ENCODE assay signal across 26 mouse cellular contexts in genomic region chr3:146687121-146687725, GRCm38 (mm10). TPM values are rescaled to one million over a fixed set of nuclear protein-coding genes. Genes with fewer than 3 reads are reported as not detected.
DNase-seq lines count a peak whose midpoint lies in the region; ATAC-seq lines count a peak whose summit lies in the region.
"Had no signal": no experiment of that assay in that cellular context is flagged by ENCODE, and none has a peak within 500 bp of the region (broad histone marks: within the 10 kb centered on the region; RNA-seq: fewer than 3 reads in every experiment).

No protein-coding gene starts in this region.

- 46% methylated on average over 4 of the region's 4 CpGs for WGBS in heart, embryonic 12.5 days
- WGBS in heart, embryonic 11.5 days (ENCODE audit: insufficient replicate concordance), result 52% methylated on average over 4 of the region's 4 CpGs
- 32% methylated on average over 4 of the region's 4 CpGs for WGBS in heart, embryonic 16.5 days
- 87% methylated on average over 4 of the region's 4 CpGs for WGBS in hindbrain, embryonic 12.5 days

- no peak overlapping the region for H3K4me3 ChIP-seq in heart, embryonic 12.5 days
- H3K4me3 ChIP-seq in heart, embryonic 11.5 days (ENCODE audit: low read depth, low read length), result no peak overlapping the region
- no peak overlapping the region for H3K4me3 ChIP-seq in heart, embryonic 16.5 days (ENCODE audit: low read length)
- H3K4me3 ChIP-seq in hindbrain, embryonic 12.5 days, result no peak overlapping the region
- H3K4me3 ChIP-seq: embryonic facial prominence, embryonic 12.5 days; forebrain, embryonic 15.5 days; kidney, embryonic 15.5 days had no signal

- no peaks in the 10 kb centered on the region for H3K27me3 ChIP-seq in heart, embryonic 12.5 days (replicated peaks)
- H3K27me3 ChIP-seq in heart, embryonic 11.5 days (ENCODE audit: control insufficient read depth, insufficient read depth, low read length), result no peaks in the 10 kb centered on the region
- no peaks in the 10 kb centered on the region for H3K27me3 ChIP-seq in heart, embryonic 16.5 days (ENCODE audit: control insufficient read depth, insufficient read depth, low read length)
- peaks cover 14% of the 10 kb centered on the region for H3K27me3 ChIP-seq in hindbrain, embryonic 12.5 days
- H3K27me3 ChIP-seq: embryonic facial prominence, embryonic 12.5 days; forebrain, embryonic 15.5 days had no signal

- no peak for DNase-seq in heart, postnatal 4 days
- peak; percentile 53 for DNase-seq in 416B (ENCODE audit: low read depth)
- DNase-seq in brain, adult 2 months (ENCODE audit: low read depth, low spot score), result peak; percentile 69
- DNase-seq: adrenal gland, adult 8-10 months; adrenal gland, postnatal 36 days; B cell, adult 2 months; cerebellum, adult 11 months; cerebellum, adult 8-10 months; gastrocnemius, postnatal 14 days; kidney, adult 2 months had no signal

- H3K36me3 ChIP-seq in heart, embryonic 12.5 days, result no peaks in the 10 kb centered on the region
- H3K36me3 ChIP-seq in heart, embryonic 11.5 days (ENCODE audit: control insufficient read depth, insufficient read depth, low read length), result no peaks in the 10 kb centered on the region
- H3K36me3 ChIP-seq in heart, embryonic 16.5 days (ENCODE audit: control insufficient read depth, insufficient read depth), result no peaks in the 10 kb centered on the region
- H3K36me3 ChIP-seq in hindbrain, embryonic 12.5 days, result no peaks in the 10 kb centered on the region
- H3K36me3 ChIP-seq: embryonic facial prominence, embryonic 12.5 days; forebrain, embryonic 15.5 days; kidney, embryonic 15.5 days had no signal

- peaks cover 49% of the 10 kb centered on the region for H3K4me1 ChIP-seq in heart, embryonic 12.5 days (replicated peaks)
- peaks cover 24% of the 10 kb centered on the region for H3K4me1 ChIP-seq in heart, embryonic 11.5 days (ENCODE audit: control insufficient read depth, insufficient read depth, low read length)
- peaks cover 35% of the 10 kb centered on the region for H3K4me1 ChIP-seq in heart, embryonic 16.5 days (ENCODE audit: control insufficient read depth, insufficient read depth, low read length)
- peaks cover 5% of the 10 kb centered on the region; the same call in 1 of the 2 replicates for H3K4me1 ChIP-seq in hindbrain, embryonic 12.5 days

- ATAC-seq in heart, embryonic 12.5 days (ENCODE audit: insufficient number of reproducible peaks, low FRiP score), result no peak
- ATAC-seq in heart, embryonic 11.5 days (replicated peaks; ENCODE audit: insufficient number of reproducible peaks, low FRiP score, low TSS enrichment), result no peak
- peak; percentile 30; the same call in 1 of the 2 replicates for ATAC-seq in heart, embryonic 16.5 days (replicated peaks; ENCODE audit: extremely low read depth, insufficient read depth, low FRiP score)
- no peak for ATAC-seq in hindbrain, embryonic 12.5 days (ENCODE audit: low FRiP score)
- ATAC-seq: forebrain, embryonic 15.5 days; intestine, embryonic 16.5 days had no signal

- H3K4me2 ChIP-seq in heart, embryonic 12.5 days, result no peak overlapping the region
- H3K4me2 ChIP-seq in heart, embryonic 11.5 days, result no peak overlapping the region
- peak overlapping the region; percentile 20; the same call in 1 of the 2 replicates for H3K4me2 ChIP-seq in heart, embryonic 16.5 days (ENCODE audit: low read depth, low read length)
- H3K4me2 ChIP-seq in hindbrain, embryonic 12.5 days (replicated peaks), result no peak overlapping the region
- H3K4me2 ChIP-seq: embryonic facial prominence, embryonic 12.5 days; forebrain, embryonic 15.5 days; hindbrain, embryonic 14.5 days; kidney, embryonic 15.5 days had no signal

- H3K9me3 ChIP-seq in heart, embryonic 12.5 days (replicated peaks), result no peaks in the 10 kb centered on the region
- no peaks in the 10 kb centered on the region for H3K9me3 ChIP-seq in heart, embryonic 11.5 days (replicated peaks; ENCODE audit: control insufficient read depth, low read length)
- no peaks in the 10 kb centered on the region for H3K9me3 ChIP-seq in heart, embryonic 16.5 days (replicated peaks; ENCODE audit: control insufficient read depth, low read length)
- H3K9me3 ChIP-seq in hindbrain, embryonic 12.5 days (replicated peaks), result no peaks in the 10 kb centered on the region
- H3K9me3 ChIP-seq: embryonic facial prominence, embryonic 12.5 days; forebrain, embryonic 15.5 days; kidney, embryonic 15.5 days had no signal

- no peak overlapping the region for H3K9ac ChIP-seq in heart, embryonic 12.5 days
- no peak overlapping the region for H3K9ac ChIP-seq in heart, embryonic 11.5 days (ENCODE audit: low read depth, low read length)
- no peak overlapping the region for H3K9ac ChIP-seq in heart, embryonic 16.5 days (ENCODE audit: low read length)
- no peak overlapping the region for H3K9ac ChIP-seq in hindbrain, embryonic 12.5 days
- H3K9ac ChIP-seq: embryonic facial prominence, embryonic 12.5 days; forebrain, embryonic 15.5 days; hindbrain, embryonic 14.5 days; kidney, embryonic 15.5 days had no signal

- peak overlapping the region; percentile 55; the same call in 1 of the 2 replicates for H3K27ac ChIP-seq in heart, embryonic 12.5 days (ENCODE audit: poor library complexity, severe bottlenecking)
- no peak overlapping the region for H3K27ac ChIP-seq in heart, embryonic 11.5 days (ENCODE audit: low read depth, low read length)
- H3K27ac ChIP-seq in heart, embryonic 16.5 days (ENCODE audit: low read length), result peak overlapping the region; percentile 89
- H3K27ac ChIP-seq in hindbrain, embryonic 12.5 days, result no peak overlapping the region
- H3K27ac ChIP-seq: embryonic facial prominence, embryonic 12.5 days; forebrain, embryonic 15.5 days; hindbrain, embryonic 14.5 days; kidney, embryonic 15.5 days had no signal

RNA-seq across cellular contexts. Expression of gene Samd13, which starts 1.8 kb away (rescaled TPM):
- 2.0 and 2.1 TPM in 2 replicates for polyA plus RNA-seq in heart, embryonic 12.5 days (2016; fragmentation: Nextera tagmentation; extraction: Ambion mirVana)
- polyA plus RNA-seq in heart, embryonic 11.5 days (2014; fragmentation: Nextera tagmentation; extraction: Ambion mirVana), result 1.2 and 1.7 TPM in 2 replicates
- 2.2 and 2.4 TPM in 2 replicates for polyA plus RNA-seq in heart, embryonic 16.5 days (2015; fragmentation: Nextera tagmentation; extraction: Ambion mirVana)
- total RNA-seq in heart, postnatal 4 days (2021), result 1 to 10 TPM; 1.3 to 1.8 TPM
- polyA plus RNA-seq in hindbrain, embryonic 12.5 days (2016; fragmentation: Nextera tagmentation; extraction: Ambion mirVana), result 0.79 and 1.2 TPM in 2 replicates
- polyA plus RNA-seq: brain, embryonic 14.5 days had no signal

RNA-seq across cellular contexts. Expression of gene 4930503B20Rik, which starts 36.1 kb away (rescaled TPM):
- not detected in 2 replicates for polyA plus RNA-seq in heart, embryonic 12.5 days (2016; fragmentation: Nextera tagmentation; extraction: Ambion mirVana)
- polyA plus RNA-seq in heart, embryonic 11.5 days (2014; fragmentation: Nextera tagmentation; extraction: Ambion mirVana), result not detected in 2 replicates
- polyA plus RNA-seq in heart, embryonic 16.5 days (2015; fragmentation: Nextera tagmentation; extraction: Ambion mirVana), result 0.17 and 0.28 TPM in 2 replicates
- under 1 TPM; 0.14 TPM for total RNA-seq in heart, postnatal 4 days (2021)
- not detected in 2 replicates for polyA plus RNA-seq in hindbrain, embryonic 12.5 days (2016; fragmentation: Nextera tagmentation; extraction: Ambion mirVana)
- total RNA-seq: adrenal gland, adult 8-10 months; adrenal gland, postnatal 36 days; gastrocnemius, adult 18-20 months; gastrocnemius, postnatal 14 days; hematopoietic stem cell, adult 5-6 weeks had no signal
- polyA plus RNA-seq: CD4-positive, CD25-positive, alpha-beta regulatory T cell, adult 4 months; embryonic facial prominence, embryonic 12.5 days; forebrain, embryonic 11.5 days; forebrain, embryonic 15.5 days; frontal cortex, adult 2 months; G1E; hindbrain, embryonic 14.5 days; intestine, embryonic 16.5 days; kidney, adult 2 months; kidney, embryonic 15.5 days had no signal

Comparison
In these comparisons a context has a peak if more than half of its experiments do, and no peak if none do; other contexts are left out.
1. H3K27ac ChIP-seq: peak in heart, embryonic 12.5 days (single experiment) and heart, embryonic 16.5 days (single experiment); none in heart, embryonic 11.5 days (single experiment) and hindbrain, embryonic 12.5 days (single experiment).